Mouse (Mus musculus) kidney, adult 2 months (tissue): Measurements from ENCODE around the gene Ceacam18.

Experiments
- CTCF ChIP-seq: fragments of 200-500 bp; conservative IDR thresholded peaks from 2 replicates; pipeline ENCODE4 v1.5.1; 2011; ENCODE audit warnings: low read depth, mild to moderate bottlenecking, control low read depth, low read length, moderate library complexity, mixed read lengths; ENCODE audit not compliant: insufficient read depth, insufficient read length
- POLR2A ChIP-seq: fragments of 200-500 bp; IDR thresholded peaks from one replicate; pipeline ENCODE4 v1.6.1; 2011; ENCODE audit warnings: low read depth, low read length, control low read depth

DNA sequence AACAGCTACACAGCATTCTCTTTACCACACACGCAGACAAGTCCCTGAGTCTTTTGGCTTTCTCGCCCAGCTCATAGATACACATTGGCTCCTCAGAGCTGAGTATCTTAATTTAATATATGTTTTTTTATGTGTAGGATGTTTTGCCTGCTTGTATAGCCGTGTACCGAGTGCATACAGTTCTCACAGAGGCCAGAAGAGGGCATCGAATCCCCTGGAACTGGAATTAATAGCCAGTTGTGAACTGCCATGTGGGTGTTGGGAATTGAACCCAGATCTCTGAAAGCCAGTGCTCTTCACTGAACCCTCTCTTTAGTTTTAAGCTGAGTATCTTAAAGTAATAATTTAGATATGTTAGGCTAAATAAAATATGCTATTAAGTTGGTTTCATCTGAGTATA is 49.7 kb upstream of the Ceacam18 start:
- TF ChIP-seq POLR2A = no peak
- TF ChIP-seq CTCF = 0 out of 2 replicates have a peak, but pooled peaks have one; percentile 25
